Mouse (Mus musculus): ENCODE measurements at regions not wholly inside any gene's neighbourhood (a gene's known extent, or its start where the extent isn't known, plus 50 kb on each side); places are given as distances from the start of the nearest gene placed in this dataset.

GRCm38 (mm10) chr2:84183624-84184287 is 193.4 kb downstream of the Gm13691 start:
- peak in 1 of 2 experiments; percentile 4 for DNase-seq

DNA sequence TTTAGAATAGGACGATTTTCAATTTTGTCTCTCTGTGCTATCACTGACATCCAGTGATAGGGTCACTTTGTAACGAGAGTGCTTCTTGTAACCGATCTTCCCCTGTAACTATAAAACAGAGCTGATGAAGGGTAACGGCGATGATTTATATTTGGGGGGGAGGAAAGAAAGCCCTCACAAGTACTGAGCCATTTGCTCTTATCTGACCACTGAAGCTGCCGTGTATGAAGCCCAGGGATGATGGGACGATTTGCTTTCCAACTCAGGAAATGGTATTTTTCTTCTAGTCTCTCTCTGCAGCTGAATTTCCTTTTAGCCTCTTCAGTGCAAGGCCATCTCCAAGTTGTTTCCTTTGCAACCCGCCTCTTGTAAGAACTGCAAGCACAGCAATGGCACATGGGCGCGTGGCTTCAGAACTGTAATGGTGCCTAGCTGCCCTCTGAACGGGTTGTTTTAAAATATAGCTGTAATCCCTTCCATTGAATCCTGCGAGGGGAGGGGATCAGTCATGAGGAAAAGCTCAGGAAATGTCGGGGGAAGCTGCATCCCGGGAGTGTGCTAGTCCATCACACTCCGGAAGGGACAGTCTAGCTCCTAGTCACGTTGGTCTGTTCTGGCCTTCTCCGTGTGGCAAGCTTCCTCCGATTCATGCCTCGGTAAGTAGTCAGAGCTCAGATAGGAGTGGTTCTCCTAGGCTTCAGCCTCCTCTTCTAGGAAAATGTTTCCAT is 194.1 kb downstream of the Gm13691 start:
- DNase-seq = no peak

DNA sequence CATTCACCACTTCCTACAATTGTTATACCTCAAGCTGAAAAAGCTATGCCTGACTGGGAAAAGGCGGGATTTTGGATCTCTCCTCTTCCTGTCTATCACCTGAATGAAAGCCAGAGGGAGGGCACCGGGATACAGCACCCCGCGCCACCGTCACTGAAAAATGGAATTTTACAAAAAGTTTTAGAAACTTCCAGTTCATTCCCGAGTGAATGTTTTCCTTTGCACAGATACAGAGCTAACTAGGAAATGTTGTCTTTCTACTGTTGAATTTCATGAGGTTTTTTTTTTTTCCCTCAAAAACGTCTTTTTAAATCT is 194.6 kb downstream of the Gm13691 start:
- DNase-seq = no peak

GRCm38 (mm10) chr2:84186126-84186701 is 195.9 kb downstream of the Gm13691 start:
- peak; percentile 9 to 18 for DNase-seq

- peak; percentile 15 to 41 for DNase-seq
Measured at GRCm38 (mm10) chr2:84187456-84187855, 197.1 kb downstream of the Gm13691 start.

- no peak for DNase-seq
Measured at GRCm38 (mm10) chr2:84189302-84189701, 198.9 kb downstream of the Gm13691 start.

DNA sequence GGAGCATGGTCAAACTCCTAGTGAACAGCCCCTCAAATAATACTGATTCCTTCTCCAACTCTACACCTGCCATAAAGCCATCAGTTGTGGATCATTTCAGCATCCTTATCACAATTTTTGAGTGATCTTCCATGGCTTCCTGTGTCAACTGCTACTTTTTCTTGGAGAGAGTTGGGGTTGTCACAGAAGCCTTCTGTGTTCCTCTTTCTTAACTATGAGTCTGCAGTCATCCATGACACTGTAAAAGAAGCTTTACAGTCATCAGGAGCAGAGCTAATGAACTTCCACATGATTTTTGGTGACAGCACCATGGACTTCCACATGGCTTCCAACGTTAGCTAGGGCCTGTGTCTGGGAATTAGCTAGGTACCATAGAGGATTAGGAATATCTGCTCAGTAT is 208.1 kb downstream of the Calcrl start:
- no peak for DNase-seq

- no peak for DNase-seq
Measured at GRCm38 (mm10) chr2:84222049-84222448, 203.2 kb downstream of the Calcrl start.

DNA sequence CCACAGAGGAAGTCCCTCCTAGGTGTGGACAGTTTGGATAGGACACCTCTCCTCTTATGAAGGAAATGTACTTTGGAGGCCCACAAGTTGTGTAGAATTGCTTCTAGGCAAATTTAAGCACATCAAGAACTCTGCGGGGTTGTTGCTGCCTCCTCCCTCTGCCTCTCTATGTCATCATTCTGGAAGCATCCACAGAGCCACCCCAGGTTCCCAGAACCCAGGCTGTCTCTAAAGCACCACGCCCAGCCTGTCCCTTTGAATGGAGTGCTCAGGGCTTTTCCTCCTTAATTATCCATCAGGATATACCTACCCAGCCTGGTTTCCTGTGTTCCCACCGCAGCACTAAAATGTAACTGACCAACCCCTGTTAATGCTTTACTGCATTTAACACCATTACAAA is 195.4 kb downstream of the Calcrl start:
- DNase-seq = no peak

- DNase-seq = no peak
Measured at GRCm38 (mm10) chr2:84235641-84236040, 189.6 kb downstream of the Calcrl start.

DNA sequence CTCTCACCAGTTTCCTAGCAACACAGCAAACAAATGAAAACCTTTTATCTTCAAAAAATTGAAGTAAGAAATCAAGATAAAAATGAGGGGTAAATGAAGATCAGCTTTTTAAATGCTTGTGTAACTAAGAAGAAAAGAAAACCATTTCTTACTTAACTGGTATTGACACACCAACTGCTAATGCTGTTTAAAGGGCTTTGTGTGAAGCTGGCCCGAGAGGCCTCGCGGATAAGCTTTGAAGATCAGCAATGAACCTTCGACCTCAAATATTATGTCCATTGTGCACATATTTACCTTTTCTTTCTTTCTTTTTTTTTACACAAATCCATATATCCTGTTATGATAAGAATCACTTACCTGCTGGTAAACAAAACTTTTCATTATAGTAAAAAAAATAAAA is 184.0 kb downstream of the Calcrl start:
- DNase-seq = no peak

DNA sequence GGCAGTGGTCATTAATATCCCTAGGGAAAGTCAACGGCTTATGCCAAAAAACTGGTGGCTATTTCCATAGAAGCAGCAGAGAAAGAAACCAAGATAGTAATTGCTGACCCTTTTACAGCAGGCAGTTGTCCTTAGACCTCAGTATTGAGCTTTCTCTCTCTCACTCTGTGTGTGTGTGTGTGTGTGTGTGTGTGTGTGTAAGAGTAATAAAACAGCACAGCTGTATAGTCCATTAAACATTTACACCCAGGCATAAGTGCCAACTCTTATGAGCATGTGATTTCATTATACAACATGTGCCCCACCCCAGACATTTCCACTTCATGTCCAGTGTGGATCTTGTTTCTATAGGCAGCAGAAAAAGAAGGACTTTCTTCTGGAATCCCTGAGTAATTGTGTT is 183.2 kb downstream of the Calcrl start:
- no peak for DNase-seq

DNA sequence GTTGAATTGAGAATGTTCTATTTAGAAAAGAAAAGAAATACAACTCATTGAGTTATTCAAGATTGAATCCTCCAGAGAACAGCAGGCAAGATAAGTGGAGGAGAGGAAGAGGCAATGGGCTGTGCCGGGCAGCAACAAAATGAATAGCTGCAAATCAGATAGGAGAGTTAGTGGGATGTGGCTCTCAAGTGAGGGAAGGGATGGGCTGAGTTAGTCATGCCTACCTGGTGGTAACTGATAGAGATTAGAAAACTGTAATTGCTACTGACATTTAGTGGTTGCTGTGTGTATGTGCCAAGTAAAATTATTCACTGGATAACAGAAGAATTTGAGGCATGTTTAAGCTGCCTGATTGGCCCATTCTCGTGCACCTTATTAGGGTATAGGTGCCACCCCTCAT is 179.3 kb downstream of the Calcrl start:
- DNase-seq = no peak

DNA sequence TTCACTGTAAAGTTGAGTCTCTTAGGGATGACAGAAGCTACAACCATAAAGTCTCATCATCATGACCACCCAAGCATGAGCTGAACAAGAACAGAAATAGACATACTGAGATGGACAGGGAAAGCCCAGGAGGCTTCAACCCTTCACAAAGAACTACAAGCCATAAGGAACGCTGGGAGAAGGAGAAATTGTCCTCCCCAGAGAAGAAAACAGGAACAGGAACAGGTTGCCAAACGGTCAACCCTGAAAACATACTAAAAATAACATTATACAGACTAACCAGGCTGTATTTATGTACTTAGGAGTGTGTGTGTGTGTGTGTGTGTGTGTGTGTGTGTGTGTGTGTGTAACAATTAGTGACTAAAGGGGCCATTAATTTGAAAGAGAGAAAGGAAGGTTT is 178.6 kb downstream of the Calcrl start:
- DNase-seq = no peak

DNA sequence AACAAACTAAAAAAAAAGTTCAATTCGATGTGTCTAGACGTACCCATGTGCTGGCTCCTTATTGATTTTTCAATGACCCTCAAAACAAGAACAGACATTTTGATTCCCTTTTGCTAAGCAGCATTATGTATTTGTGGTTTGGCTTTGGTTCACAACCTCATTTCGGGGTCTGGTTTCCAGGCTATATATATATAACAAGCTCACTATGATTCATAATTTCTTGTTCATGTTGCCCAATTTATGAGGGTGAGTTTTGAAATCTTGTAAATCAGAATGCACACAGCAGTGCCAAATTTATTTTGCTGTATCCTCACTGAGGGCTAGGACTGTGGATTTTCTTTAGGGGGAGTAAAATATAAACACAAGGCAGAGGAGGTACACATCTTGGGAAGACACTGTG is 177.0 kb downstream of the Calcrl start:
- no peak for DNase-seq

DNA sequence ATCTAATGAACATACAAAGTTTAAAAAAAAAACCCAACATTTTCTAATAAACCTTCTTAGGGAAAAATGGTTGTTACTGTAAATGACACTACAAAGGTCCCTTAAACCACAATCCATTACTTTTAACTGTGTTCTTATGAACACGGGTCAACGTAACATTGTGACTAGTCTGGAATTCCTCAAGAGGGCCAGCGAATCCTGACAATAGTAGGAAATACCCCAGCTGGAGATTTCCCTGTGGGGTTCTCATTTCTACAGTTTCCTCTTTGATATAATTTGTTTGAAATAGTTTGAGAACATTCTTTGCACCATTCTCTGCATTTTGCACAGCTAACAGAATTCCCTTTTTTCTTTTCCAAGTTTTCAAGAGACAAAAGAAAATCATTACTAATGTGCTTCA is 175.3 kb downstream of the Calcrl start:
- no peak for DNase-seq

GRCm38 (mm10) chr2:84252076-84252475 is 173.1 kb downstream of the Calcrl start:
- DNase-seq = no peak

DNA sequence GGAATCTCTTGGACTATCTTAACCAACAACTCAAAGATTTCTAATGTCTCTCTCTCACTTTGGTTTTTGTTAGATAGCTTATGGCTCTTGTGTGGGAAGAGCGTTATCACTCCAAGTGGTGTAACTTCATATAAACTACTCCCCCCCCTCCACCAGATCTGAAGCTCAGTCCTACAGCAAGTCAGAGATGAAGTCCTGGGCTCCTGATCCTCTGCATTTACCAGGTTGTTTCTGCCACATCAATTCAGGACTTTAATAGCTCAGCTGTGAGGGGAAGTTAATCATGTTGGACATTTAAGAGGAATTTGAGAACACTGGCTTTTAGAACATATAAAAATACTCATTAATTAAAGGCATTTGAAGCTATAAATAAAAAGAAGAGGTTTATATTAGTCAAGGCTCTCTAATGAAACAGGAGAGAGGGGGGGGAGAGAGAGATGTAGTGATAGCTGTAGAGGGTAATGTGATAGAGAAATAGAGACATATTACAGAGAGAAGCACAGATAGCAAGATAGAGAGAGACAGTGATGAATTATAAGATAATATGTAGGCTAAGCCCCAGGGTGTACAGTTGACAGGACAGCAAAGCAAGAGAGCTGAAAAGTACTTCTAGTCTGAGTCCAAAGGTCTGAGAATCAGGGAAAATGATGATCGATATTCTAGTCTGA is 166.7 kb downstream of the Calcrl start:
- DNase-seq = no peak

- DNase-seq = no peak
Measured at GRCm38 (mm10) chr2:84259222-84259621, 166.0 kb downstream of the Calcrl start.

GRCm38 (mm10) chr2:84260701-84261100 is 164.5 kb downstream of the Calcrl start:
- DNase-seq = no peak

DNA sequence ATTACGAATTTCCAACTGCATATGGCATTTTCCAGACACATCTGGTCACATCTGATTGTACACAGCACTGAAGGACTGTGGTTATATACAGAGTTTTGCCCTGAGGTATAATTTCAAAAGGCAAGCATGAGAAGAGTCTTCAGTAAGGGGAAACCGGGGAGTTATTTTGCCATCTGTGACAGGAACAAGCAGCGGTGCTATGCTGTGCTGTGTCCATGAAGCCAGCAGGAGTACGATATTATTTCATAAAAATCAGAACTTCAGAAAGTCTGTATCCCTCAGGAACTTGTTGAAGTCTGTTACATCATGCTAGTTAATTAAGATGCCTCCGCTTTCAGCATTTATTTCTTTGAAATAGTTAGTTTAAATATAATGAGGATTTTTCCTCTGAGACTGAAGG is 163.7 kb downstream of the Calcrl start:
- DNase-seq = no peak

- no peak for DNase-seq
Measured at GRCm38 (mm10) chr2:84264485-84264884, 160.7 kb downstream of the Calcrl start.

GRCm38 (mm10) chr2:84265002-84265401 is 160.2 kb downstream of the Calcrl start:
- no peak for DNase-seq

- no peak for DNase-seq
Measured at GRCm38 (mm10) chr2:84266158-84266557, 159.1 kb downstream of the Calcrl start.

All from cerebellum, postnatal 14 days (tissue).